Mouse (Mus musculus) heart, postnatal 36 days (tissue): ENCODE measurements at regions not wholly inside any gene's neighbourhood (a gene's known extent, or its start where the extent isn't known, plus 50 kb on each side); places are given as distances from the start of the nearest gene placed in this dataset.

ENCODE experiments used
- DNase-seq, 2 experiments: peaks; one replicate each; pipeline ENCODE4 v3.0.0; 2021 to 2022
- intact Hi-C: fragments of 180-260 bp; cut with DNase I; formaldehyde crosslinking; loops from one replicate; pipeline ENCODE4 v1.15.1; 2025

GRCm38 (mm10) chrX:47726285-47726684 lies 166.5 kb downstream of the Smarca1 start:
- intact Hi-C loops: no loop called here
- DNase-seq: no peak

- DNase-seq: no peak
- intact Hi-C loops: no loop called here
These were observed 189.7 kb downstream of the Smarca1 start for GRCm38 (mm10) chrX:47703080-47703479.

- intact Hi-C loops: no loop called here
- DNase-seq: no peak
These were observed 224.0 kb downstream of the Smarca1 start for GRCm38 (mm10) chrX:47668778-47669177.

- DNase-seq: no peak
- intact Hi-C loops: no loop called here
These were observed 246.3 kb downstream of the Smarca1 start for GRCm38 (mm10) chrX:47646523-47646922.

GRCm38 (mm10) chrX:47641191-47641590 lies 251.6 kb downstream of the Smarca1 start:
- intact Hi-C loops: no loop called here
- no peak for DNase-seq

GRCm38 (mm10) chrX:47638831-47639316 lies 253.9 kb downstream of the Smarca1 start:
- DNase-seq: no peak
- intact Hi-C loops: no loop called here

- intact Hi-C loops: no loop called here
- DNase-seq: no peak
These were observed 269.7 kb downstream of the Smarca1 start for GRCm38 (mm10) chrX:47622881-47623613.

- DNase-seq: no peak
- intact Hi-C loops: loop anchor here (10.0 kb wide), 1 partner anchor 62 kb away; no protein-coding TSS in a partner anchor
These were observed 280.4 kb downstream of the Smarca1 start for GRCm38 (mm10) chrX:47612364-47612763.
